Mouse (Mus musculus) cerebellum, adult 11 months (tissue): ENCODE measurements at regions not wholly inside any gene's neighbourhood (a gene's known extent, or its start where the extent isn't known, plus 50 kb on each side); places are given as distances from the start of the nearest gene placed in this dataset.
A peak's percentile ranks its signal among the peaks of the same experiment; 100 is the strongest.

Experiments
- DNase-seq: peaks from one replicate; pipeline ENCODE4 v3.0.0; 2022

- no peak for DNase-seq
Measured at GRCm38 (mm10) chr8:90192856-90193255, 155.3 kb downstream of the Tox3 start.

DNA sequence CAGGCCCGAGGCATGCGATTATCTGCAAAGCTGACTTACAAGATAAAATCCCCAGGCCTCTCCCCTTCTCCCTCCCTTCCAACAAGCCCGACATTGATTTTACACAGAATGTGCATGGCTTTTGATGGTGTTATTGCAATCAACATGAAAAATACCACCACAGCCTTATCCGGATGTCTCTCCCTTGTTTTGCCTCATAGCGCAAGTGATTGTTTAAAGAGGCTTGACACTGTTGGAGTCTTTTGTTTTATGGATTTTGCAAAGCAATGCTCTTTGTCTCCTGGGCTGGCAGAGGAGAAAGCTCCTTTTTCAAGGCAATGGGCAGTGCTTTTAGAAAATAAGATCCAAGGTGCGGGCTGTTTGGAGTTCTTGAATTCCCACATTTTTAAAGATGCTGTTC, 165.3 kb downstream of the Tox3 start:
- DNase-seq = no peak

DNA sequence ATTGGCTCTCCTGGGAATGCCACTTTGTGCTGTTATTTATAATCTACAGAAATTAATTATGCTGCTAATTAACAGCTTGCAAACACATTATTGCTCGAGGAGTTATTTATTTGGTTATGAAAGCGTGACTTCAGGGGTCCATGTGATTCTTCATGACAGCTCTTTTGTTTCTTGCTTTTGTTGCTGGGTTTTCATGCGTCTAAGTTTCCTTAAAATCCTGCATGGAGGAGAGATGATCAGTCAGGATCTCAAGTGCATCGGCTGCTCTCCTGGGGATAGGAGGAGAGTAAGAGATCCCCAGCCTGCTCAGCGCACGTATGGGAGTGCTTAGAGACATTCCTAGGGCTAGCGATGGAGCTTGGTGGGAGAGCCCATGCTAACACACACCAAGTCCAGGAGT, 171.4 kb downstream of the Tox3 start:
- DNase-seq = no peak

DNA sequence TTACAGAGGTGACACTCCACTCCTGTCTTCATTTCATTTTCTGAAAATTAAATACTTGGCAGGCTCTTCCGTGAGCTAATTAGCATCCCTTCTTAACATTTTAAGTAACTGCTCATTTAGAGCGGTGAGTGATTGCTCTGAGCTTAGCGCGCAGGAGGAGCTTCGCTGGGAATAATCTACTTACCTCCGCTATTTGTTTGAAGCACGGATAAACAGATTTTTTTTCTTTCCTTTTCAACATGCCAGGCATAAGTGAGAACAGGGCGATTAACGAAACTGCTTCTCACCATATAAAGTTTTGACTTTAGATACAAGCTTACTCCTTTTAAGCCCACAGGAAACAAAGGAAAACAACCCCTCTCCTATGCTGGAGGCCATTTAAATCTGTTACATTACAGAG, 171.8 kb downstream of the Tox3 start:
- DNase-seq = no peak

- no peak for DNase-seq
Measured at GRCm38 (mm10) chr8:90166639-90167038, 181.5 kb downstream of the Tox3 start.

- DNase-seq = peak; percentile 51
Measured at GRCm38 (mm10) chr8:90151477-90151876, 196.7 kb downstream of the Tox3 start.

DNA sequence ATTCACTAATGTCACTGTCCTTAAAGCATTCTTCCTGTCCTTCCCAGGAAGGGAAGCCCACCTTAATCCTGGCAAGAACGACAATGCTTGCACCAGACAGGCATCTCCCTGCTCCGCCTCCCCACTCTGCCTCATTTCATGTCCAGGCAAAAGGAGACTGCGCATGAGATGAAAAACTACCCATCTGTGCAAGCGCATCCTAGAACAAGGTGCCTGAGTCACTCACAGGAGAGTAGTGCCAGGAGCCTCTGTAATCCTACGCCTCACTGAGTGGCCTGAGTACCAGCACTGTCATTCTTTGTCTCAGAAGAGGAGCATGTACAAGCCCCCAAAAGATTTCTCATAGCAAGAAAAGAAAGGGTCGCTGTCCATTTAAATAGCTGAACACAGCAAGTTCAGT, 198.2 kb downstream of the Tox3 start:
- DNase-seq = no peak

- no peak for DNase-seq
Measured at GRCm38 (mm10) chr8:90134626-90135025, 213.5 kb downstream of the Tox3 start.

- no peak for DNase-seq
Measured at GRCm38 (mm10) chr8:90130704-90131267, 217.4 kb downstream of the Tox3 start.

DNA sequence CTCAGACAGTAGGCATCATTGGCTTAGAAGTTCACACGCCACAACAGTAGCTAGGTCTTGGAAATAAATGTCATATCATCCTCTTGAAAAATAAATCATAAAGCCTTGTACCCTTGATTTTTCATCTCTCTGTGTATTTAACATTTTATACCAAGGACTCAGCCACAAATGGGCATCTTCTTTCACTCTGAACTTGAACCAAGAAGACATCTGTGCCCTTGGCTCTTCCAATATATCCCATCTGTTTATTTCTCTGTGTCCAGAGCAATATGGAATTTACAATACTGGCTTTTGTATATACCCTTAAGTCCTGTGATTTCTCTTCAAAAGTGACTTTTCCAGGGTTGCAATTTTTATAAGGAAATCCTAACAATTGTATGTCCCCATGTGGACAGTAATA, 222.7 kb downstream of the Tox3 start:
- DNase-seq = no peak

- DNase-seq = no peak
Measured at GRCm38 (mm10) chr8:90123101-90123500, 225.0 kb downstream of the Tox3 start.

DNA sequence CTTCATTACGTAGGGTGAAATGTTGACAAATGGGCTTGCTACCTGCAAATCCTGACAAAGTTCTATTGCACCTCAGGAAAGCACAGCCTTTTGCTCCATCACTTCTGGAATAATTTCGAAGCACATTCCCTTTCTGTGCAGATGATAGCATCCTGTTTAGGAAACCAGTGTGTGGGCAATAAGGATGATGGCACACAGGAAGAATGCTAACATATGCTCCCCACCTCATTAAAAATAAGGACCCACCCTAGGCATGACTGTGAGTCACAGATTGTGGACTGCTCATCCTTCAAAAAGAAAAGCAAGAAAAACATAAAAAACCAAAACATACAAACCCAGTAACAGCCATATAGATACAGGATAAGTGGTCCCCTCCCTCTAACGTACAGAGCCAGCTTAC, 226.2 kb downstream of the Tox3 start:
- no peak for DNase-seq

DNA sequence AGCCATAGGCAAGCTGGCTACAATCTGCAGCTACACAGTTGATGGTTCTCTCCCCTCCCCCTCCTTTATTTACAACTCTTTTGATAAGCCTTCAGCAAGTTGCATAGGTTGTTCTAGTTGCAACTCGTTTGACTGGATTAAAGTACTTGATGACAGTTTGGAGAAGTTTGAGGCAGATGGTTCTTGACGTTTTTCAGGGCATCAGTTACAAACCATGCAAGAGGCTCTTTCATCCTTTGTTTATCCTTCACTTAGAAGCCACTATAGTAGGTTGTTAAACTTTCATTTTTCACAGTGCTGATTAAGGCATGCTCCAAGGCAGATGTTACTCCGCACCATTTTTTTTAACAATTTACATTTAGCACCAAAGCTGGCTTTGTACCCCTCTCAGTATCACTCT, 227.1 kb downstream of the Tox3 start:
- no peak for DNase-seq

GRCm38 (mm10) chr8:90115436-90115835, 232.7 kb downstream of the Tox3 start:
- no peak for DNase-seq

- DNase-seq = no peak
Measured at GRCm38 (mm10) chr8:90100509-90100908, 247.6 kb downstream of the Tox3 start.

DNA sequence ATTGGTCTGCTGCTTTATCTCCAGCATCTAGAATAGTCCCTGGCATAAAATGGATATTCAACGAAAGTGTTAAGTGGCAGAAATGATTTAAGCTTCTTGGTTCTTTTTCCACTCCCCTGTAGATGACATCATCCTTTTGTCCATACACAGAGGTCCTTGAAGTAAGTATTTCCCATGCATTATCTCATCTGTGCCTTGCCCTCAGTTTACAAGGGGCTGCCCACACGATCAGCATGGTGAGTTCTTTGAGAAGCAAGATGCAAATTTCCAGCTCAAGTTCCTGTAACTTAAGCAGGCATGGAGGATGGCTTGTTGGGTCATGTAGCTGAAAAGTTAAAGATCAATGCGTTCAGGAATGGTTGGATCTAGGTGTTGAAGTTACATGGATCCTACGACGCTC, 265.5 kb downstream of the Tox3 start:
- DNase-seq = no peak

GRCm38 (mm10) chr8:90076381-90076780, 271.8 kb downstream of the Tox3 start:
- DNase-seq = no peak

GRCm38 (mm10) chr8:90075796-90076195, 272.3 kb downstream of the Tox3 start:
- no peak for DNase-seq

DNA sequence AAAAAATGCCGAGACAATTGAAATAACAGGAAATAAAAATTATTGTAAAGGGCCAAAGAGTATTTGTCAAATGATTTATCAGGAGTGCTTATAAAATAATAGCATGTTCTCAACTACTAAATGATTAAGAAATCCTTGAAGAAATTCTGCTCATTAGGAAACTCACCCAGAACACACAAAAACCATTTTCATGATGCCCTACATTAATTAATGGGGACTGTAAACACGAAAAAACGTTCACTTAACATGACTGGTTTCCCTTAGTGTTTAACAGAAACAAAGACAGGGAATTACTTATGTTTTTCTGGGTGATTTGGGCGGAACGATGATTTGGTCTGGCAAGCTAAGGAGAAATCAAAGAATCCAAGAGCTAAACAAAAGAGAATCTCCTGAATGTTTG, 278.1 kb downstream of the Tox3 start:
- no peak for DNase-seq

GRCm38 (mm10) chr8:90069411-90069993, 278.6 kb downstream of the Tox3 start:
- DNase-seq = no peak

GRCm38 (mm10) chr8:90068441-90068840, 279.7 kb downstream of the Tox3 start:
- no peak for DNase-seq

DNA sequence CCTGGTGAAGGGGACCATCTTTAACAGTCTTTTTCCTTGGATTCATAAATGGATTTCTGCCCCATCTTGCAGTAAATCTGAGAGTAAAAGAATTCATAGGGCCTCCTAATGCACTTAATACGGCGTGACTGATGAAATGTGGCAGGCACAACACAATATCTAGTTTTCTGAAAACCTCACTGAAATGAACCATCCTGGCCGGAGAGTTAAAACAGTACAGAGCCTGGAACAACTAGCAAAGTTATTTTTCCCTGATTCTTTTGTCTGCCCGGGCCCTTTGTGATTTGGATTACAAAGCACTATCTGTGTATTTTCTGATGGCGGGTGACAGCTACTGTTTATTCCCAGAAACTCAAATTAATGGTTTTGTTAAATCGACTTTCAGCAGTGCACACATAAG, 283.8 kb downstream of the Tox3 start:
- no peak for DNase-seq

GRCm38 (mm10) chr8:90063291-90063690, 284.9 kb downstream of the Tox3 start:
- no peak for DNase-seq

GRCm38 (mm10) chr8:90058631-90059166, 289.4 kb downstream of the Tox3 start:
- DNase-seq = no peak

GRCm38 (mm10) chr8:90056331-90056730, 291.8 kb downstream of the Tox3 start:
- DNase-seq = no peak
